Mouse (Mus musculus) midbrain, embryonic 11.5 days (tissue): ENCODE data around the gene Tmem201. TPM values are rescaled to one million over a fixed set of nuclear protein-coding genes. Genes with fewer than 3 reads are reported as not detected.

Experiments
- ATAC-seq: fragments of 200-750 bp; cut with Nextera tagmentation; 2 replicates; pipeline ENCODE4 v1.8.0; 2017; ENCODE audit warnings: moderate TSS enrichment, moderate library complexity; ENCODE audit not compliant: low FRiP score
- DNase-seq: peaks from one replicate; pipeline ENCODE4 v3.0.0; 2015; ENCODE audit warnings: low spot score; ENCODE audit errors: missing footprints
- H3K27ac ChIP-seq: fragments of 300-500 bp; sonication (generic); 2 replicates; pipeline ENCODE4 v1.5.1; 2014; ENCODE audit warnings: low read depth, low read length
- H3K27me3 ChIP-seq: fragments of 300-500 bp; sonication (generic); 2 replicates; pipeline ENCODE4 v1.6.1; 2014; ENCODE audit warnings: mild to moderate bottlenecking, low read length, moderate library complexity, mixed read lengths; ENCODE audit not compliant: control insufficient read depth, insufficient read depth
- H3K36me3 ChIP-seq: fragments of 300-500 bp; sonication (generic); 2 replicates; pipeline ENCODE4 v1.6.1; 2014; ENCODE audit warnings: mild to moderate bottlenecking, low read length, moderate library complexity, mixed read lengths; ENCODE audit not compliant: control insufficient read depth, insufficient read depth
- H3K4me1 ChIP-seq: fragments of 300-500 bp; sonication (generic); 2 replicates; pipeline ENCODE4 v1.6.1; 2014; ENCODE audit warnings: low read length; ENCODE audit not compliant: control insufficient read depth, insufficient read depth
- H3K4me2 ChIP-seq: fragments of 300-500 bp; sonication (generic); 2 replicates; pipeline ENCODE4 v1.6.1; 2014; ENCODE audit warnings: mild to moderate bottlenecking, moderate library complexity
- H3K4me3 ChIP-seq: fragments of 300-500 bp; sonication (generic); 2 replicates; pipeline ENCODE4 v1.5.1; 2014; ENCODE audit warnings: low read depth, low read length
- H3K9ac ChIP-seq: fragments of 300-500 bp; sonication (generic); 2 replicates; pipeline ENCODE4 v1.6.1; 2014; ENCODE audit warnings: low read length
- H3K9me3 ChIP-seq: fragments of 300-500 bp; sonication (generic); 2 replicates; pipeline ENCODE4 v1.6.1; 2016; ENCODE audit warnings: low read length; ENCODE audit not compliant: control insufficient read depth
- WGBS: fragments of 180-500 bp; shearing (Covaris S2); extraction: QIAGEN DNeasy Blood & Tissue Kit; methylation state at CpG from one replicate; pipeline ENCODE4 v1.1.7; 2014; 5-methylcytosine and 5-hydroxymethylcytosine counted together
- polyA plus RNA-seq: library from polyadenylated mRNA; unstranded; fragments of >200 nt; fragmentation: Nextera tagmentation; extraction: Ambion mirVana; gene quantifications from 2 replicates; pipeline ENCODE4 v1.2.1, GENCODE M21; 2014

The Tmem201 gene
- polyA plus RNA-seq, 1 experiment from 2014 or later: 18.4 TPM

DNA sequence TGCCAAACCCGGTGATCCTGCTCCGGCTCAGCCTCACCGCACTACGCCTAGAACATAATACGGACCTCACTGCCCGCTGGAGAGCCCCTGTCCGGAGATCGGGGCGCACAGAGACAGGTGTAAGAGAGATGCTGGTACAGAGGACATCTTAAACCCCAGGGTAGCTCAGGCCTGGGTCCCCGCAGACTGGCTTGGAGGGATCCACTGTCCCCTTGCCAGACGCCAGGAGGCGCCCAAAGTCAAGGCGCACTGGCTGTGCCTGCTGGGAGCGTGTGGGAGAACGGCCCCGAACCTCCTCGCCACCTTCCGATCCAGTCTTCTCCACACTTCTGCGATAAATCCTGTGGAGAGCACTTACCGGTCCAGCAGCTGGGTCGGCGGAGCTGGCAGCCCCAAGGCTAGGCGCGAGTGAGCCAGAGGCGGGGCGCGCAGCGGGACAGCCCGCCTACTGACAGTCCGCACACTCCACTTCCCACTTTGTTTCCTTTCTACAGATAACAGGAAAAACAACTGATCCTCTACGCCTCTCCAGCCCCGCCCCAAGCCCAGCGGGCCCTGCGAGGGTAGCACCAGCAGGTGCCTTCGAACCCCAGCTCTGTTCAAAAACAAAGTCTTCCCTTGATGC, 39.5 kb downstream of the Tmem201 start:
- Histone ChIP-seq H3K27me3 (peaks cover 12% of the 10 kb centered on the region), H3K27ac (no peak overlapping the region), H3K4me2 (peak overlapping the region; percentile 71), H3K4me1 (peaks cover 4% of the 10 kb centered on the region; the same call in 1 of the 2 replicates), H3K4me3 (peak overlapping the region; percentile 40), H3K9ac (peak overlapping the region; percentile 63), H3K9me3 (no peaks in the 10 kb centered on the region), H3K36me3 (no peaks in the 10 kb centered on the region)
- WGBS: under 1% methylated on average over 35 of the region's 35 CpGs
- DNase-seq: peak; percentile 95
- peak; percentile 87 for ATAC-seq

GRCm38 (mm10) chr4:149697506-149698196, 40.2 kb downstream of the Tmem201 start:
- Histone ChIP-seq H3K27me3 (peaks cover 12% of the 10 kb centered on the region), H3K27ac (no peak overlapping the region), H3K4me1 (peaks cover 4% of the 10 kb centered on the region; the same call in 1 of the 2 replicates), H3K36me3 (no peaks in the 10 kb centered on the region), H3K9ac (peak overlapping the region; percentile 63), H3K9me3 (no peaks in the 10 kb centered on the region), H3K4me3 (peak overlapping the region; percentile 40), H3K4me2 (peak overlapping the region; percentile 71)
- 18% methylated on average over 15 of the region's 15 CpGs for WGBS
- DNase-seq: no peak
- ATAC-seq: no peak; the same call in 1 of the 2 replicates

DNA sequence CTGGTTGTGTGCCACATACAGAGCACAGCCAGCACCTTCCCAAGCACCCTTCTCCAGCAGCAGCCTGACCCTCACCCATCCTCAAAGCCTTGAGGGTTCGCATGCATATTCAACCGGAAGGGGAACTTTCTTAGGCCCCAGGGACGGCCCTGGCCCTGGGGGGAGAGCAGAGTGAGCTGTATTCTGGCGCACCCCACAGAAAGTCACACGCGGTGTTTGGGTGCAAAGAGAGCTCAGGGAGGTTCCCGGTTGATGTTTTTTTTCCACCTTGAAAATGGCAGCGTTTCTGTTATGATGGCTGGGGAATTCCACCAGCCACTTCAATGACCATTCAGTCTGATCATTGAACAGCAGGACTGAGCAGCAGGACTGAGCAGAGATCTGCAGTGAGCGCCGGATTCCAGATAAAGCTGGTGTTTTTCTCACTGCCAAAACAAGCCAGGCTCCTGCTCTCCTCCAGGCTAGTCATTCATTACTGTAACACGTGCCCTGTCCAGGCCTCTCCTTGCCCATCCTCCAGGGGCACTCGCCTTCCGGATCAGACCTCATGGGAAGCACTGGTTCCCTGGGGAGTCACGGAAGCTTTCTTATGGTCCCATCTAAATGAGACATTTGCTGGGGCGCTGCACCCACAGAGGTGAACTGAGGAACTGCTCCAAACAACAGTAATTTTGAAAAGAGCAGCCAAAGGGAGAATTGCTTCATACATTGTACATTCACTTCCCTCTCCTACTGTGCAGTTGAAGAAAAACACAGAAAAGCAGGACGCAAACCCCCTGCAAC, 41.5 kb downstream of the Tmem201 start:
- no peak overlapping the region for H3K4me3 ChIP-seq
- ATAC-seq (no peak), DNase-seq (peak; percentile 81)
- peaks cover 4% of the 10 kb centered on the region; the same call in 1 of the 2 replicates for H3K4me1 ChIP-seq
- 36% methylated on average over 16 of the region's 16 CpGs for WGBS
- no peak overlapping the region for H3K27ac ChIP-seq
- no peaks in the 10 kb centered on the region for H3K9me3 ChIP-seq
- H3K4me2 ChIP-seq: no peak overlapping the region
- no peak overlapping the region for H3K9ac ChIP-seq
- peaks cover 12% of the 10 kb centered on the region for H3K27me3 ChIP-seq
- H3K36me3 ChIP-seq: no peaks in the 10 kb centered on the region

GRCm38 (mm10) chr4:149691368-149691767, 46.5 kb downstream of the Tmem201 start:
- Histone ChIP-seq H3K27me3 (peaks cover 2% of the 10 kb centered on the region; the same call in 1 of the 2 replicates), H3K4me2 (no peak overlapping the region), H3K36me3 (no peaks in the 10 kb centered on the region), H3K4me1 (no peaks in the 10 kb centered on the region), H3K4me3 (no peak overlapping the region), H3K9ac (no peak overlapping the region), H3K9me3 (no peaks in the 10 kb centered on the region), H3K27ac (no peak overlapping the region)
- 78% methylated on average over 8 of the region's 8 CpGs for WGBS
- ATAC-seq (no peak), DNase-seq (peak; percentile 47)

GRCm38 (mm10) chr4:149690828-149691280, 47.0 kb downstream of the Tmem201 start:
- H3K9ac ChIP-seq: no peak overlapping the region
- DNase-seq (peak; percentile 26), ATAC-seq (no peak)
- no peaks in the 10 kb centered on the region; the same call in 1 of the 2 replicates for H3K27me3 ChIP-seq
- no peaks in the 10 kb centered on the region for H3K4me1 ChIP-seq
- no peaks in the 10 kb centered on the region for H3K36me3 ChIP-seq
- H3K4me2 ChIP-seq: no peak overlapping the region
- H3K4me3 ChIP-seq: no peak overlapping the region
- WGBS: 94% methylated on average over 8 of the region's 8 CpGs
- no peak overlapping the region for H3K27ac ChIP-seq
- H3K9me3 ChIP-seq: no peaks in the 10 kb centered on the region

DNA sequence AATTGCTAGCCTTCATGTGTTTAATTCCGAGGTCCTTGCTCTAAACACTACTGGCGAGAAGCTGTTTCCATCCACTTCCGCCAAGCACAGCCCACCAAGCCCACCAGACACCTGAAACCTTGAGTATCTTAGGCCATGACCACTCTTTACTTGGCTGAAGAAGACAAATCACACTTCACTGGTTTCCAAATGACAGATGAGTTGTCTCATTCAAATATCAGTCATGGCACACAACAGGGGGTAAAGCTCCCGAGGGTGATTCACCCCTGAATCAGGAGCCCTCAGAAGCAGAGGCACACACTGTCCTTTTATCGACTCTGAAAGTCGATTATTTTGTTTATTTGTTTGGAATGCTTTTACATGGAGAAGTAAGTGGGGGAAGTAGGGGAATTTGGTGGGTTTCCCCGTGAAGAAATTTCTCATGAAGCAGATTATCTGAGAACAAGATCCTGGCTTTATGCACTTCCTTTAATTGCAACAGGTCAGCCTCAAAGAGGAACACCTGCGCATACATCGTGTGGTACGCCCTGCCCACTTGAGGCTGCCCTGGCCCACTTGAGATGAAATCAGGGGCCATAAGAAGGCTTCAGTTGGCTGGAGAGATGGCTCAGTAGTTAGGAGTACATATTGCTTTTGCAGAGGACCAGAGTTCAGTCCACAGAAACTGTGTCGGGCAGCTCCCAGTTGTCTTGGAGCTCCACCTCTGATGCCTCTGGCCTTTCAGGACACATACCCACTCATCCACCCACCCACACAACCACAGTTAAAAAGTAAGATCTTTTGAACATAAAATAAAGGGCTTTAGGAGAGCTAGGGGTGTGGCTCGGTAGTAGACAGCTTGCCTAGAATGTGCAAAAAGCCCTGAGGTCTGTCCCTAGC, 47.8 kb downstream of the Tmem201 start:
- H3K9ac ChIP-seq: no peak overlapping the region
- no peaks in the 10 kb centered on the region for H3K27me3 ChIP-seq
- DNase-seq (peak; percentile 64), ATAC-seq (no peak)
- no peaks in the 10 kb centered on the region for H3K36me3 ChIP-seq
- no peak overlapping the region for H3K27ac ChIP-seq
- H3K4me2 ChIP-seq: no peak overlapping the region
- H3K4me3 ChIP-seq: no peak overlapping the region
- H3K9me3 ChIP-seq: no peaks in the 10 kb centered on the region
- WGBS: 81% methylated on average over 12 of the region's 12 CpGs
- H3K4me1 ChIP-seq: no peaks in the 10 kb centered on the region

DNA sequence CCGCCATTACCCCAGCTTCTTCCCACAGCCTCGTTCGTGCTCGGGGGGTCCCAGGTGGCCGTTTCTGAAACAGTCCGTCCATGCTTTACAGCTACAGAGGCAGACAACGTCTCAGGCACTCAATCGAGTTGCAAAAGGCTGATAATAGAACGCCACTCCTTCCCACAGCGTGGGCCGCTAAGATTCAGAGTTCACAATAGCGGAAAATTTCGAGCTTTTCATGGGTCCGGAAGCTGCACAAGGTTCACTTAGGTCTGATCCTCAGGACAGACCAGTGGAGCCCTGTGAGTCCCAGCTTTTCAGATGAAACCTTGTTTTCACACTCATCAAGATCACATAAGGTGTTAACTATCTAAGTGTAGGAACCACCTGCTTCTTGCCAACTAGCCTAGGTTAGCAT, 49.0 kb downstream of the Tmem201 start:
- no peaks in the 10 kb centered on the region for H3K9me3 ChIP-seq
- no peak overlapping the region for H3K4me2 ChIP-seq
- no peaks in the 10 kb centered on the region for H3K36me3 ChIP-seq
- H3K9ac ChIP-seq: no peak overlapping the region
- no peaks in the 10 kb centered on the region for H3K4me1 ChIP-seq
- ATAC-seq (no peak), DNase-seq (peak; percentile 78)
- WGBS: 82% methylated on average over 14 of the region's 14 CpGs
- H3K27ac ChIP-seq: no peak overlapping the region
- no peak overlapping the region for H3K4me3 ChIP-seq
- H3K27me3 ChIP-seq: no peaks in the 10 kb centered on the region

DNA sequence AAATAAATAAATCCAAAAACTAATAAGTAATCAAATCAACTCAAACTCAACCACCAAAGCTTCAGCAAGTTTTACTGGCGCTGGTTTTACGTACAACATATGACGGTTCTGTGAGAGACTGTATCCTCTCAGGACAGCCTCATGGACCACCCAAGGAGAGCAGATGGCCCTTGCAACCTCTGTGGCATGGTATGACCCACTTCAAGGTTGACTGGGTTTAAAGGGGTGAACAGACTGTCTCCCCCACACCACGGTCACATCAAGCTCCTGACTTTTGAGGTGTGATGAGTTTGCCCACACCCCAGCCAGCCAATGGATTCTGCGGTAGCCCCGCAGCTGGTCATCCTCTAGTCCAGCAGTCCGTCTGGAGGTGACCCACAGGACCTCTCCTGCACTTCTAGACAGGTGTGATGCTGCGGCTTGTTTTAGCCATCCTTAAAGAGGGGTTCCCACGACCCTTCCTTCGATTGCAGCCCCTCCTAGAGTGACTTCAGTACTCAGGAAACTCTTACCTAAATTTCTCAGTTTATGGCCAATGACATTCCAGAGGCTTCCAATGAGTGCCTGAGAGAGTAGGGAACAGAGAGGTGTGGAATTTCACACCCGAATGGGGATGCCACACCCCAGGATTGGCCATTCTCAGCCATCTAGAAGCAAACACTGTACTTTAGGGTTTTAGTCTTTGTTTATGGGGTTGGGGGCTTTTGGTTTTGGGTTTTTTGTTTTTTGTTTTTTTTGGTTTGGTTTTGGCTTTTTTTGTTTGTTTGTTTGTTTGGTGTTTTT, 52.8 kb downstream of the Tmem201 start:
- WGBS: 84% methylated on average over 11 of the region's 11 CpGs
- peak; percentile 77 for DNase-seq
- Histone ChIP-seq H3K4me3 (no peak overlapping the region), H3K9ac (no peak overlapping the region), H3K27me3 (no peaks in the 10 kb centered on the region), H3K4me2 (no peak overlapping the region), H3K9me3 (no peaks in the 10 kb centered on the region), H3K27ac (no peak overlapping the region), H3K36me3 (no peaks in the 10 kb centered on the region), H3K4me1 (no peaks in the 10 kb centered on the region)
- no peak for ATAC-seq
